Mouse (Mus musculus) limb, embryonic 14.5 days (tissue): ENCODE measurements around the gene Dyx1c1. TPM values are rescaled to one million over a fixed set of nuclear protein-coding genes. Genes with fewer than 3 reads are reported as not detected.

Experiments used
- ATAC-seq: fragments of 200-750 bp; cut with Nextera tagmentation; 2 replicates; pipeline ENCODE4 v1.8.0; 2017; ENCODE audit warnings: low read depth, moderate number of reproducible peaks, moderate TSS enrichment; ENCODE audit not compliant: low FRiP score
- DNase-seq: peaks from one replicate; pipeline ENCODE4 v3.0.0-alpha.2; 2015; ENCODE audit warnings: low spot score
- H3K27ac ChIP-seq: fragments of 300-500 bp; sonication (generic); replicated peaks from 2 replicates; pipeline ENCODE4 v1.5.1; 2014; ENCODE audit warnings: low read depth, mild to moderate bottlenecking, low read length, moderate library complexity, mixed read lengths
- H3K27me3 ChIP-seq: fragments of 300-500 bp; sonication (generic); 2 replicates; pipeline ENCODE4 v1.6.1; 2014; ENCODE audit warnings: low read length, mixed read lengths; ENCODE audit not compliant: control insufficient read depth, insufficient read depth
- H3K36me3 ChIP-seq: fragments of 300-500 bp; sonication (generic); 2 replicates; pipeline ENCODE4 v1.6.1; 2014; ENCODE audit warnings: mild to moderate bottlenecking, low read length, moderate library complexity, mixed read lengths; ENCODE audit not compliant: control insufficient read depth, insufficient read depth
- H3K4me1 ChIP-seq: fragments of 300-500 bp; sonication (generic); 2 replicates; pipeline ENCODE4 v1.6.1; 2014; ENCODE audit warnings: antibody characterized with exemption, low read length, mixed read lengths; ENCODE audit not compliant: control insufficient read depth, insufficient read depth
- H3K4me2 ChIP-seq: fragments of 300-500 bp; sonication (generic); replicated peaks from 2 replicates; pipeline ENCODE4 v1.6.1; 2014; ENCODE audit warnings: low read depth, mild to moderate bottlenecking, low read length, moderate library complexity; ENCODE audit not compliant: severe bottlenecking
- H3K4me3 ChIP-seq: fragments of 300-500 bp; sonication (generic); replicated peaks from 2 replicates; pipeline ENCODE4 v1.5.1; 2014; ENCODE audit warnings: low read length
- H3K9ac ChIP-seq: fragments of 300-500 bp; sonication (generic); 2 replicates; pipeline ENCODE4 v1.6.1; 2014; ENCODE audit warnings: mild to moderate bottlenecking, low read depth, low read length, moderate library complexity; ENCODE audit not compliant: severe bottlenecking
- H3K9me3 ChIP-seq: fragments of 300-500 bp; sonication (generic); 2 replicates; pipeline ENCODE4 v1.6.1; 2016; ENCODE audit warnings: low read length; ENCODE audit not compliant: control insufficient read depth
- POLR2A ChIP-seq: fragments of 200-500 bp; IDR thresholded peaks from 2 replicates; pipeline ENCODE4 v1.8.0; 2012; ENCODE audit warnings: inconsistent platforms, mild to moderate bottlenecking, moderate library complexity, borderline replicate concordance; ENCODE audit not compliant: insufficient read depth, insufficient read length; ENCODE audit errors: extremely low read depth
- whole genome bisulfite sequencing: fragments of 180-500 bp; shearing (Covaris S2); extraction: QIAGEN DNeasy Blood & Tissue Kit; methylation state at CpG from one replicate; pipeline ENCODE4 v1.1.7; 2014; 5-methylcytosine and 5-hydroxymethylcytosine counted together
- polyA plus RNA-seq, 2 experiments: library from polyadenylated mRNA; depleted of rRNA in 1 of 2; stranded (reverse) in 1 of 2; unstranded in 1 of 2; fragments of >200 nt; fragmentation: Nextera tagmentation in 1 of 2; extraction: Ambion mirVana in 1 of 2; gene quantifications; 2 replicates each; pipeline versions ENCODE4 v1.2.1 to v1.2.3; 2012 to 2014

Gene Dyx1c1
- polyA plus RNA-seq, 2 experiments, result 1.6 to 2.0 TPM

DNA sequence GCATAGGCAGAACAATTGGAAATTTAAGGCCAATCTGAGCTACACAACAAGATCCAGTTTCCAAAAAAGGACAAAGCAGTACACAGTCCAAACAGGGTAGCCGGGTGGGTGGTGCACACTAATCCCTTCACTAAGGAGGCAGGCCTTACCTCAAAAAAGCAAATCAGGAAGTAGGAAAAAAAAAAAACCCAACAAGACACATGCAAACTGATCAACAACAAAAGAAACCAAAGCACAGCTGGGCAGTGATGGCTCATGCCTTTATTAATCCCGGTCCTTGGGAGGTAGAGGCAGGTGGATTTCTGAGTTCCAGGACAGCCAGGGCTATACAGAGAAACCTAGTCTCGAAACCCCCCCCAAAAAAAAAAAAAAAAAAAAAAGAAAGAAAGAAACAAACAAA, 29.1 kb downstream of the Dyx1c1 start:
- no peaks in the 10 kb centered on the region for H3K27me3 ChIP-seq
- H3K27ac ChIP-seq, result no peak overlapping the region
- DNase-seq (no peak), ATAC-seq (no peak)
- peaks cover 3% of the 10 kb centered on the region; the same call in 1 of the 2 replicates for H3K4me1 ChIP-seq
- no peak overlapping the region for H3K9ac ChIP-seq
- H3K4me2 ChIP-seq, result no peak overlapping the region
- WGBS, result 75% methylated on average over 3 of the region's 3 CpGs
- H3K9me3 ChIP-seq, result no peaks in the 10 kb centered on the region
- no peaks in the 10 kb centered on the region for H3K36me3 ChIP-seq
- no peak for TF ChIP-seq POLR2A
- no peak overlapping the region for H3K4me3 ChIP-seq

DNA sequence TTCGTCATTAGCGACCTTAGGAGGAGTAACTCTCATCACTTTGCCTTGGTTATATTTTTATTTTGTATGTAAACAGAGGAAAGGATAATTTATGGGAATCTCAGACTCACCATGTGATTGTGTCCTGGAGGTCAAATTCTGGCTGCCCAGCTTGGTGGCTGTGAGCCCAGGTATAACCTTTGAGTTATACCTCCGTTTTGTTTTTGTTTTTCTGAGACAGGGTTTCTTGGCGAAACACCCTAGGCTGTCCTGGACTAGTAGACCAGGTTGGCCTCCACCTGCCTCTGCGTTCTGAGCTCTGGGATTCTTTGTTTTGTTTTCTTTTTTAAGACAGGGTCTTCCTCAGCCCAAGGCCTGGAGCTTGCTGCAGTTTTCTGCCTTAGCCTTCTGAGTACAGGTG, 30.1 kb downstream of the Dyx1c1 start:
- Histone ChIP-seq H3K27ac (no peak overlapping the region), H3K4me1 (peaks cover 3% of the 10 kb centered on the region; the same call in 1 of the 2 replicates), H3K36me3 (no peaks in the 10 kb centered on the region), H3K27me3 (no peaks in the 10 kb centered on the region), H3K9ac (no peak overlapping the region), H3K9me3 (no peaks in the 10 kb centered on the region), H3K4me3 (no peak overlapping the region), H3K4me2 (no peak overlapping the region)
- DNase-seq (no peak), ATAC-seq (no peak)
- TF ChIP-seq POLR2A, result no peak
- 83% methylated on average over 5 of the region's 5 CpGs for WGBS

GRCm38 (mm10) chr9:72991420-72991819, 32.8 kb downstream of the Dyx1c1 start:
- DNase-seq, result no peak
- TF ChIP-seq POLR2A, result no peak
- H3K36me3 ChIP-seq, result no peaks in the 10 kb centered on the region
- no peak for ATAC-seq
- 93% methylated on average over 2 of the region's 2 CpGs for WGBS
- no peak overlapping the region for H3K27ac ChIP-seq
- no peaks in the 10 kb centered on the region for H3K4me1 ChIP-seq
- H3K27me3 ChIP-seq, result no peaks in the 10 kb centered on the region
- no peak overlapping the region for H3K9ac ChIP-seq
- H3K4me2 ChIP-seq, result no peak overlapping the region
- no peak overlapping the region for H3K4me3 ChIP-seq
- H3K9me3 ChIP-seq, result no peaks in the 10 kb centered on the region

- 87% methylated on average over 5 of the region's 5 CpGs for WGBS
- H3K4me1 ChIP-seq, result no peaks in the 10 kb centered on the region
- H3K9ac ChIP-seq, result no peak overlapping the region
- no peak overlapping the region for H3K4me2 ChIP-seq
- H3K27ac ChIP-seq, result no peak overlapping the region
- ATAC-seq (no peak), DNase-seq (no peak)
- H3K36me3 ChIP-seq, result no peaks in the 10 kb centered on the region
- H3K9me3 ChIP-seq, result no peaks in the 10 kb centered on the region
- TF ChIP-seq POLR2A, result no peak
- no peak overlapping the region for H3K4me3 ChIP-seq
- no peaks in the 10 kb centered on the region for H3K27me3 ChIP-seq
Measured at GRCm38 (mm10) chr9:72992576-72992975, 34.0 kb downstream of the Dyx1c1 start.

- Histone ChIP-seq H3K9me3 (no peaks in the 10 kb centered on the region), H3K36me3 (no peaks in the 10 kb centered on the region), H3K9ac (no peak overlapping the region), H3K4me3 (no peak overlapping the region), H3K27ac (no peak overlapping the region), H3K4me1 (no peaks in the 10 kb centered on the region), H3K4me2 (no peak overlapping the region), H3K27me3 (no peaks in the 10 kb centered on the region)
- ATAC-seq, result no peak
- no peak for TF ChIP-seq POLR2A
- DNase-seq, result no peak
Measured at GRCm38 (mm10) chr9:72996167-72996566, 37.6 kb downstream of the Dyx1c1 start.

- no peak overlapping the region for H3K4me3 ChIP-seq
- DNase-seq, result no peak
- no peaks in the 10 kb centered on the region for H3K27me3 ChIP-seq
- H3K9ac ChIP-seq, result no peak overlapping the region
- ATAC-seq, result no peak
- H3K4me2 ChIP-seq, result no peak overlapping the region
- no peak overlapping the region for H3K27ac ChIP-seq
- no peaks in the 10 kb centered on the region for H3K4me1 ChIP-seq
- H3K9me3 ChIP-seq, result no peaks in the 10 kb centered on the region
- no peaks in the 10 kb centered on the region for H3K36me3 ChIP-seq
- TF ChIP-seq POLR2A, result no peak
- 43% methylated on average over 7 of the region's 7 CpGs for WGBS
Measured at GRCm38 (mm10) chr9:72996806-72997205, 38.2 kb downstream of the Dyx1c1 start.
